Mouse (Mus musculus): ENCODE results near the gene E2f3.

DNA sequence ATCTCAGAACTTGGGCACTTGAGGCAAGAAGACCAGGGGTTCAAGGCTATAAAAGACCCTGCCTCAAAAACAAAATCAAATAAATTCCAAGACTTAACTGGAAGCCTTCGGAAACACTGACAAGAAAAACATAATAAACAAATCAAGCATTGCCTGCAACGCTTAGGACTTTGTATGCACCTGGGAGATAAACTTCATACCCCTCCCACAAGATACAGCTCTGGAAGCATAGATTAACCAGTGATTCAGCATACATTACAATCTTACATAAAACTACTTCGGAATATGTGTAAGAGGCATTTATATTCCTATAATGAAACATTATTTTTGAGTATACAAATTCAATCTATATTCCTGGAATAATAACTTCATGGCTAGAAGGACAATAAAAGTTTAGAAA is 3.5 kb downstream of the E2f3 start:
- no peak for TF ChIP-seq CTCF (IDR thresholded peaks at IDR 0.05; ENCODE audit: low read depth, low read length)
- no peak for TF ChIP-seq POLR2A (IDR thresholded peaks at IDR 0.05; ENCODE audit: borderline replicate concordance, low read depth, low read length)

All from bone marrow macrophage, adult 2 months (primary cell).